Mouse (Mus musculus): Measurements from ENCODE around the gene Rnft2.

DNA sequence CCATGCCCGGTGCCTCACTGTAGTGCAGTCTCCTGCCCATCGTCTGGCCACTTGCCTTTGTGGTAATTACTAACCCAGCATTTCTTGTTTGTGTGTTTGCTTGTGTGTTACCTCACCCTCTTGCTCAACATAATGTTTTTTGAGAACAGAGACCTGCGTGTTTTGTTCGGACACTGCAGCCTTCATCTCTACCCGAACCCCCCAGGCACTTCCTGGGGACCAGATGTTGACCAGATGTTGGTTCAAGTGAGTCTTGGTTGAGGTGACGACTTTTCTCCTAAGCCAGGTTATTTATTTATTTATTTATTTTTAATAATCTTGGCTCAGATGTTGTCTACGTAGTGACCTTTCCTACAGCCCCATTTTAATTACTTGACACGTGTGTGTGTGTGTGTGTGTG, 2.5 kb upstream of the Rnft2 start:
- no peak for TF ChIP-seq KAT2A (conservative IDR thresholded peaks at IDR 0.05; ENCODE audit: low read depth, low read length)
- no peak for TF ChIP-seq MAFK (IDR thresholded peaks at IDR 0.05; ENCODE audit: borderline replicate concordance, low read depth, low read length)
- no peak for TF ChIP-seq CHD2 (IDR thresholded peaks at IDR 0.05; ENCODE audit: low read length)
